Mouse (Mus musculus) WW6 (cell line): ENCODE results near the gene Socs2.

Experiments
- DNase-seq: peaks from one replicate; pipeline ENCODE4 v3.0.0-alpha.2; 2013; ENCODE audit warnings: low read depth, low spot score

The Socs2 gene

DNA sequence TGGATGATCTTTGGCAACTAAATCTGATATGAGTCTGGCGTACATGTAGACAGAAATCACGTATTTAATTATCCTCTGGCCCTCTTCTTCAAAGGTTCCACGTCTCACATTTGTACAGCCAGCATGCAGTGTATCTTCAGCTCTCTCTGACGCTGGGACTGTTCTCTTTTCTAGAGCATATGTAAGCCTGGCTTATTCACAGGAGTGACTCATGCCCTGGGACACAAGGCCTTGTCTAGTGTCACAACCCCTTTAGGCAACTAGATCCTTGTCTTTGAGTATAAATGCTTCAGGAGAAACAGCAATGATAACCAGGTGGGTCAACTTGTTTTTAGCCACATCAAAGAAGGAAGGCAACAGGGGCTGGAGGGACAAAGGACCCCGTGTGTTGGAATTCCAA is 5.7 kb upstream of the Socs2 start:
- DNase-seq, result no peak

DNA sequence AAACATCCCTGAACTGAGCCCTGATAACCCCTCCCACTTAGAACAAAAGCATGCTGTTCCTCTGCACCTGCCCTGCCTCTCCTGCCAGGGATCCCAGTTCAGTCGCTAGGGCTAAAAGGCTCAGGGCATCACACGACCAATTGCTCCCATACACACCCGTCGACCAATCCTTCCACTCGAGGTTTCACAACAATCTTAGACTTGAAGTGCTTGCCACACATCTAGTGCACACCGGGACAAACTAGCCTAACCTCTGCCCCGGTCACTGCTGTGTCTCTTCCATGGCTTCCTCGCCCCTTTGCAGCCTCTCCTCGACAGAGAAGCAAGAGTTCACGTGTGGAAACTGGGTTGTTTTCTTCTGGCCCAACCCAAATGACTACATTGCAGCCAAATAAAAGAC is 3.3 kb upstream of the Socs2 start:
- no peak for DNase-seq

DNA sequence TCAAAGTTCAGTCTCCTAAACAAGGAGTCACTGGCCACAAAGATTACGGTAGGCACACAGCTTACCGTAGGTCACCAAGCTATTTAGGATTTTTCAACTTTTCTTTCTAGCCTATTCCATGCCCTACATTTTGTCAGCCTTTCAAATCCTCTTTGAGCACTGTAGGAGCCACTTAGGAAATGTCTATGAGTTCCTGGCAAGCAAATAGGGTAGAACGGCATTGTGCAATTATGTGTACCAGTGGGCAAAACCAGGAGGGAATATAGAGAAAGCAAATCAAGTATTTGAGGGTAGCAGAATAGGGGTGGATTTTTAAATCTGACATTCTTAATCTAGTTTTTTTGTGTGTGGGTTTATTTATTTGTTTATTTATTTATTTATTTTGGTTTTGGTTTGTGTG is 2.7 kb upstream of the Socs2 start:
- DNase-seq, result no peak

DNA sequence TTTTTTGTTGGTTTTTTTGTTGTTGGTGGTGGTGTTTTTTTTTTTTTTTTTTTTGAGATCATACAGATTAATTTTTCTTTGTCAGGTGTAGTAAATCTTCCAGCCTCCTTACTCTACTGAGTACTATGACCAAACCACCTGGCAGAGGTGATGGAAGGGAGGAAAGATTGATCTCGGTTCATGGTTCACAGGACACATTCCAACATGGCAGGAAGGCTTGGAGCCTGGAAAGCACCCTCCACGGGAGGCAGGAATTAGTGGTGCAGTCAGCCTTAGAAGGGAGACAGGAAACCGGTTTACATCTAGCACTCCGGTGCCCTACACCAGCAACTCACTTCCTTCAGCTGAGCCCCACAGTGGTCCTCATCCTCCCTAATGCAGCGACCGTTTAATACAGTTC is 1.7 kb upstream of the Socs2 start:
- DNase-seq, result no peak

DNA sequence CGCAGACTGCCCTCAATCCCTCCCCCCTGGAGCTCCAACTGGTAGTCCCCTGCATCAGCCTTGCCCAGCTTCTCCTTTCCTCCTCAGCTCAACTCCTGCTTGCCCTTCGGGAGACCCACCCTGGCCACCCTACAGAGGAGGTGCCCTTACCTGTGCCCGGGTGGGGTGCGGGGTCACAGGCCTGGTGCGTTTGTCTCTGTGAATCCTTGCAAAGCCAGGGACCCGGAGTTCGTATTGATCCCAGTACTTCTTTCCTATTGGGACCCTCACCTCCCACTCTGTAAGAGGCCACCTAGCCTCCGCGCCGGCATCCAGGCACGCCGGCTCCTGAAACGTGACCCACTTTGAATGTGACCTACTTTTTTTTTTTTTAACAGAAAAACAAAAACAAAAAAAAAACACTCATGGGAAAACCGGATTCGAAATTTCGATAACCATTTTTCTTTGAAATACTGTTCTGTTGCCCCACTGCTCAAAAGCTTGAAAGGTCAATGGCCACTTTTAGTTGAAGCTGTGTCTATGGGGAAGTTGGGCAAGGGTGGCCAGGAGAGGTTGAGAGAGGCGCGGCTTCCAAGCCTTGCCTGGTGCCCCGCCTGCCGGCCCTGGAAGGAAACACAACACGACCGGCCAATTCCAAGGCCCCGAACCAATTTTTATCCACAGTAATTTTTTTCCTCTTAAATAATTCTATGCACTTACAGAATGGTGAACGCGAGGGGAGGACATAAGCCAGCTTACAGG is 686 bp upstream of the Socs2 start:
- DNase-seq, result no peak

DNA sequence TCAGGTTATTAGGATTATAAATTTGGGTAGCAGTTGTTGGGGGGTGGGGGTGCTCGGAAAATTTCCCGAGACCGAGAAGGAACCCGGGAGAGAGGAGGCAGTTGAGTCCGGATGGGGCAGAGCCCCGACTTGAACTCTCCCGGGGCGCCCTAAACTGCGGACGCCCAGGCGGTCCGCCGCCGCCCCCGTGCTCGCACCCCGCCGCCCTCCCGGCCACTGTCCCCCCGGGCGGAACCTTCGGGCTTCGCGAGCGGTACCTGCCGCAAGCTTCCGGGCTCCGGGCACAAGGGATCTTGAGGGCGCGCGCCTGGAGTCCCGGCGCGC is 657 bp downstream of the Socs2 start:
- no peak for DNase-seq

DNA sequence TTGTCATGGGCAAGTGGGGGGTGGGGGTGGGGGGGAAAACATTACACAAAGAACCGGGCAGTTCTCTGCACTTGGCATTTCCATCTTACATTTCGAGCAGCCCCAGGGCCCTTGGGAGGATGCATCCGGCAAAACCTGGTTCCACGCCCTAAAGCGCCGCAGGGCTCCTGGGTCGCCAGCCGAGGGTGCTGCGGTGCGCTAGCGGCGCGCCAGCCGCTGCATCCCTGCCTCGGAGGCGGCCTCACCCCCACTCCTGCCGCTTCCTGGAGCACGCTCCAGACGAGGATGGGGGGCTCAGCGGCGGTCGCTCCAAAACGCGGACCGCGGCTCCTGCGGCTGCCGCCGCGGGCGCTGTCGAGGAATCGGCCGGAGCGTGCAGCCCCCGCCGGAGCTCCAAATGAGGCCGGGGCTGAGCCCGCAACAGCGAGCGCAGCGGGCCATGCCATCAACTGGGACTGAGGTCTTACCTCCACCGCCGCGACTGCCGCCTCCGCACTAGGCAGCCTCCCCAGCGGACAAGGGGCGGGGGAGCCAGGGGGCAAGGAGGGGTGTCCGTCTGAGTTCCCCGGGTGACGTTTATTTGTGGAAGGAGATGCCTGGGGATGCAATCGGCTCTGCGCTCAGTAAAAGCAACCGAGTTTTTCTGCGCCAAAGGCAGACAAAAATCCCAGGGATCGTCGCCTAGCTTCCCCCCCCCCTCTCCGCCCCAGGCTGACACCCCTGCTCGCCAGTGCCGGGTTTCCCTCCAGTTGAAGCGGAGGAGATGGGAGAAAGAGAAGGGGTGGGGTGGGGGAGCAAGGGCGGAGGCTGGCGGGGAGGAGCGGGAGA is 1.2 kb downstream of the Socs2 start:
- DNase-seq, result peak; percentile 78

DNA sequence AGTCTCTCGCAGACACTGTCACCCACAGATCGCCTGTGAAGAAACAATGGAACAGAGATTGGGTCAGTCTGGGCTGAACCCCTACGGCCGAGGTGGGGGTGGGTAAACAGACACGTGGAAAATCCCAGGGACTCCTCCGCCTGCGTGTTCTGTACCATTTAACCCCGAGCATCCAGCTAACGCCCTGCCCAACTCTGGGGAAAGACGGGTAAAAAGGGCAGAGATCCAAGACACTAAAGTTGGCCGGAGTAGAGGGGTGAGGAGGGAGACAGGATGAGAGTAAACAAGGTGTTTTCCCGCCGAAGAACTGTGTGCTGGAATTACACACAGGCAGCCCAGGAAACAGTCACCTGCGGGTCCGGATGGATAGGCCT is 1.8 kb downstream of the Socs2 start:
- DNase-seq, result no peak

DNA sequence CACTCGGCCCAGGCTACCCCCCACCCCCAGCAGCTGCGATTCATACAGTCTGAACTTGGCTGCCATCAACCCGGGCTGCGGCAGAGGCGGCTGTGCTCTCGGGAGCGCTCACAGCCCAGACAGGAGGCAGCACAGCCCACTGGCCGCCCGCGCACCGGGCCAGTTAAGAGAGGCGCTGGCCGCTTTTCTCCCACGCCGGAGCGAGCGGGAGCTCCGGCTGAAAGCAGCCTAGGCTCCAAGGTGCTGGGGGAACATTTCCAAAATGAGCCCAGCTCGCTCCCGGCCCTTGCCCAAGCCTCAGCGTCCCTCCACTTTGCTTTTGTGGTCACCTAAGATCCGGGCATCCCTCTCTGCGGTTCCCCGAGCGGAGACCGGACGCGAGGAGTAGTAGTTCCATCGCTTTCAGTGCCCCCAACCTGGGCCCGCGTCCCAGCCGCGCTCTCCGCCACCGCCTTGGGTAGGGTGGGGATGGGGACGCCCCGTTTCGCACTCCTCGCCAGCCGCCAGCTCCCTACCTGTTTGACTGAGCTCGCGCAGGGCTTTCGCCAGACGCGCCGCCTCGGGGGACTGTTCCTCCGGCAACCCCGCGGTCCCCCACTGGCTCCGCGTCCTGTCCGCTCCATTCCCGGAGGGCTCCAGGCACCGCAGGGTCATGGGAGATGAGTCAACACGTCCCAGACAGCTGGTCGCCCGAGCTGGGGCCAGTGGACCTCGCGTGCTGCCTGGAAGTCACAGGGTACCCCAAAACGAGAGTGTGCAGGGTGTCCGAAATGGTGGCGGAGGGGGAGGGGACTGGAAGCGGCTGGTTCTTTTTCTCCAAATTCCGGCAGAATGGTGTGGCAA is 2.4 kb downstream of the Socs2 start:
- no peak for DNase-seq

DNA sequence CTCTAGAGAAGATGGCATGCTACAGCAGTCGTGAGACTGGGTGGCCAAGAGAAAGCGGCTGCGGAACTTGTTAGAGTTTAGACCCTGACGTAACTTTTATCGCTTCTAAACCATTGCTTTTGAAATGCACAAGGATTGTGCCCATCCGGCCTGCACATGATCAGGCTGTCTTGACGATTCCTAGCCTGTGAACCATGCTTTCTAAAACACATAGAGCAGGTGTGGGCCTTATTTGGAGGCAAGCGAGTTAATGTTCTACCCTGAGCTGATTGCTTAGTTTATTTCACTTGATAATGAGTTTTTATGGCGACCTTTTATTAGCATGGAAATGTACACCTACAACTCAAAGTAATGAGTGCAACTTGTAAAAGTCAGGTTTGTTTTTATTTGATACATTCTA is 5.8 kb downstream of the Socs2 start:
- no peak for DNase-seq

DNA sequence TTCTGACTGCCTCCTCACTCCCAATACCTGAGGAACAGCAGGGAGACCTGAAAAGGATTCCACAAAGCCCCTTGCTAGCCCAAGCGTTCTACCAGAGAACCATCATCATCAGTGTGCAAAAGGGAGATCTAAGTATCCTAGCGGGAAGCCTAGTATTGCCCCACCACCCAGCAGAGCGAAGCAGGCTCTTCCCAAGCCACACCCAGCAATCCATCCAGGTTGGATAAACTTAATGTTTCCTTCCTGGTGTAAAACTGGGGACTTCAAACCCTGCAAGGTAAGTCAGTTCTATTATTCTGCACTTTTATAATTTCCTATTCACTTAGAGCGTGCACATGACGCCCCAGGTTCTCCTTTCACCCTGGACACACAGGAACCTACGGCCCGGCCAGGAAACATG is 6.3 kb downstream of the Socs2 start:
- no peak for DNase-seq

DNA sequence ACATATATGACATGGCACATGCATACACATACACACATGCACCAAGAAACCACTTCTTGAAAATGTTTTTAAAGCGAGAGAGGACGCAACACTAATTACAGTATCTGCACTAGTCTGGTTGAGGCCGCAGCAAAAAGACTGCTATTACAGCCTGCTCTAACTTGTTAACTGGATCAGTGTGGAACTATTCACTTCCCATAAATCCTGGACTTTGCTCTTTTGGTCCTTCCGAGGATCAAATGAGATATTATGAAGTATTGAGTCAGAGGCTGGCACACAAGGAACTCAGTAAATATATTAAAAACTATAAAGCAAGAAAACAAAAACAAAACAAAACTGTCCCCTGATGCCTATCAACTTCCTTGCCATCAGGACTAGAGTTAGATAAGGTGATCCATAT is 6.8 kb downstream of the Socs2 start:
- DNase-seq, result no peak

DNA sequence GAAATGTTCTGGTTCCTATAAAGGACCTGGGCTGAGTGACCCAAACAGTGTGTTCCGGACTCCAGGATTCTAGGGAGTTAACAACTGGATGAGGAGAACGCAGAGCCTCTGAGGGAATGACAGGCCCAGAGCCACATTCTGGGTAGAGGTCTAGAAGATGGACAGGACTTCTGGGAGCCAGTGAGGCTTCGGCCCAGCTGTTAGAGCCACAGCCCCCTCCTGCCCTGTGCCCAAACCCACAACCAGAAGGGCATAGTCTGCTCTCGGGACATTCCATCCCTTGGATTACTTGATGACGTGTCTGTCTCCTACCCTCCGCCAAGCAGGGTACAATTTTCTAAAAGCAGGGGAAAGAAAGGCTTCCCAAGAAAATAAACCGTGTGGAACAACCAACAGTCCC is 7.8 kb downstream of the Socs2 start:
- DNase-seq, result no peak

DNA sequence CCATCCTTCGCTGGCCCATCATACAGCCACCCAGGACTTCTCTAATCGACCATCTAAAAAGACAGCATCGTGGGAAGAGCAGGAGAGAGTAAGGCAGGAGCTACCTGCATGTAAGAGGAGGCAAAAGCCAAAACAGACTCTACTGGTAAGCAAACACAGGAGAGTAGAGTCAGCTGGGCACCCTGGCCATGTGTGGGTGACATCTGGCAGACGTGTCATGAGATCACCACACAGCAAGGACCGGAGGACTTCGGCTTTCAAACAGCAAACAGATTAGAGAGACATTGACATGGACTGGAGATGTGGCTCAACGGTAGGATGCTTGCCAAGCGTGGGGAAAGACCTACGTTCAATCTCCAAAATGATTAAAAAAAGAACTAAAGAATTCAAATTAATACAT is 8.5 kb downstream of the Socs2 start:
- no peak for DNase-seq

DNA sequence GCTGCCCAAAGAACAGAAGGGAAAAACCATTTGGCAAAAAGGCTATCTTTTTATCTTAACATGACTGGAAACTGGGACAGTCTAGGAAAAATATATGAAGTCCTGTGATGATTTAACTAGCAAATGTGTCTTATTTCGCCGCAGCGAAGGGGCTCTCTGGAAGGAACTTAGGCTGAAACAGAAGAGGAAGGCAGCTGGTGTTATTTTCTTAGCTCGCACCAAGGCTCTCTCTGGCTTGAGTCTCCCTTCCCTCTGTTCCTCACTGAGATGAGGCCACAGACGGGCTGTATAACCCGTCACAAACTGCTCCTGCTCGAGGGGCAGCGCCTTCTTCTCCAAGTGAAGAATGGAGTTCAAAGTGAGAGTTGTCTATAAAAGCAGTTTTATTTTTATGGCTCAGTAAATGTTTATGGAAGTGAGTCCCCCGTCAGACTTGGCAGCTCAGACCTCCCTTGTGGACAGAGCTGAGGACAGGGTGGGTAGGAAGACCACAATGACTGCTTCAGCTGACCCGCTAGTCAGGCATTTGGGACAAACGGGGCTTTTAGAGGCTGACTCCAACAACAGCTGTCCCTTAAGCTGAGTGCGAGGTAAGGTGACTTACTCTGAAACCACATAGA is 9.3 kb downstream of the Socs2 start:
- DNase-seq, result no peak

DNA sequence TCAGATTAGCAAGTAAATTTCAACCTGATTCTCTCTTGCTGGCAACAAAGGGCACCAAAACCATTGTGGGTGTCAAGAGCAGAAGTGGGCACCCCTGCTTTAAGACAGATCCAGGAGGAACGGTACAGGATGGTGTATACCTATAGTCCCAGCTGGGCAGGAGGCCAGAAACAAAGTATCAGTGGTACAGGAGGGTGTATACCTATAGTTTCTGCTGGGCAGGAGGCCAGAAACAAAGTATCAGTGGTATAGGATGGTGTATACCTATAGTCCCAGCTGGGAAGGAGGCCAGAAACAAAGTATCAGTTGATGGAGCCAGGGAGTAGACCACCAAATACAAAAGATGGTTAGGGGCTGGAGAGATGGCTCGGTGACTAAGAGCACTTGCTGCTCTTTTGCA is 12.2 kb downstream of the Socs2 start:
- DNase-seq, result no peak

DNA sequence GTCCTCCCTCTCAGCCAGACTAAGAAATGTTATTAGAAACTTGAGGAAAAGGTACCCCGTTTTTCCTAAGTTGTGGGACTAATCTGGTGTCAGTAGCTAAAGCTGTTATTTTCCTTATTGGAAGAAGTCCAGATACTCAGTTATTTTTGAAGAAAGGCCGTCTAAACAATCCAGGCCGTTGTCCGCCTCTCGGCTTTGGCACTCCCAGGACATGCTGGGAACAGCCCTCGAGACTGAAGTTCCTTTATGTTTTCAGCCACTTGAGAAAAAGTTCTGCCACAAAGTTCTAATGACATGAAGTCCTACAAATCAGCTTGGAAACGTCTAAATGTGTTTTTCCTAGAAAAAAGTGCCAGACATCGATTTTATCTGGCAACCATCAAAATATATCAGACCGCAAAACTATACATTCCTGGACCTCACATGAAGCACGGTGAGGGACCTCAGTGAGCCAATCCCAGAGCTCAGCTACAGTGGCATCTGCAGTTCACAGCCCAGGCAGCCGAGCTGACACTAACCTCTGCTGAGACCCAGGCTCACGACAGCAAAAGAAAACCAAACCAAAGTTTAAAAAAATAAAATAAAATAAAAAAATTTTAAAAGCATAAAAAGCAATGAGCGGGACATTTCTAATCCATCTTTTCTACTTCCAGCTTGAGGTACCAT is 17.2 kb downstream of the Socs2 start:
- no peak for DNase-seq

DNA sequence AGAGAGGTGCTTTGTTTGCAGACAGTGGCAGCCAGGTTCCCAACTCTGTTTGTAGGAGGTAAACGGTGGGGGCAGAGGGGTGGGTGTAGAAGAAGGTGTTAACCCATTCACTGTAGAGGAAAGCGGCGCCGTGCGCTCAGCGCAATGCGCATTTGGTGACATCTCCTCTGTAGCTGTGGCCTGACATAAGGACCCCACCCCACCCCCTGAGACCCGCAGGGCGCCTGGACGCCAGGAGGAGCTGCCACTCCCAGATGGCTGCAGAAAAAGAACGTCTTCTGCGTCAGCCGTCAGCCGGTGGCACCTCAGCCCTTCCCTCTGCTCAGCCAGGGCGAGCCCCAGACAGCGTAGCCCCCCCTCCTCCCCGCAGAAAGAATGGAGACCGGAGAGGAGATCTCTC is 18.5 kb downstream of the Socs2 start:
- DNase-seq, result no peak

DNA sequence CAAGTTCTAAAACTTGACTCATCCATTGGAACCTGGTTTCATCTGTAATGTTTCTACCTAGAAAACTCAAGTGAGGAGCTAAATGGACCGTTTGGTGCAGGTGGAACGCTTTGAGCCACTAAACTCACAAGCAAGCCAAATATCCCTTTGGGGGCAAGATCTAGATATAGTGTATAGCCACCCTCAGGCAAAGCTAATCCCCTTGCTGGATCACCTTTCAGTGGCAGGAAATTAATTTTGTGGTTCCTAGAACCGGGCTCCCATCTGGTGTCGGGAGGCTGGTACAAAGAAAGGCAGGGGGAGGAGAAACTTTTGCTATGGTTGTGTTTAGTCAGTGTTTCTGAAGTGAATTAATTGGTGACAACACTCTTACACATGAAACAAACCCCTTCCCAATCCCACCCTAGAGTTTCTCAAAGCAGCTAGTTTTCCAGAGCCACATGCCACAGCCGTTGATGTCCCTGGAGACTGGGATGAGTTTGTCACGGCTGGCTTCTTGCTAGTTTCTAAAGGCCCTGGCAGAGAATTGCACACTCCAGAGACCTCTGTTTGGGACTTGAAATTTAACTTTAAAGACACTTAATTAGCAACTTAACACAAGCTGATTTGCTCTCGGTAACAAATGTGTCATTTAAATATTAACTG is 19.7 kb downstream of the Socs2 start:
- DNase-seq, result no peak

DNA sequence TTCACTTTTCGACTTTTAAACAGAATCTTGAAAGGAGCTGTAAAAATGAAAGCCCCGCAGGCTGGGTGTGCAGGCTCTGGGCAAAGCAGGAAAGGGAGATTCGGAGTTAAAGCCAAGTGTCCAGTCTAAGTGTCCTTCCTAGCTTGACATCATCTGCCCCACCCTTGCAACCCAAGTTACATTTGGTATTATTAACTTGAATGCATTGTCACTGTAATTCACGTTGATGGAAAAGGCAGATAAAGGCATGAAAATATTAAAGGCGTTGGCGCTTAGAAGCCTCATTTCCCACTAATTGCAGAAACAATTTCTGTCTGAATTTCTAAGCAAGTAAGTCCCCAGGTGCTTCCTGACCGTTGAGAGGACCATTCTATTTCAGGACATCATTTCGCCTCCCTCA is 20.6 kb downstream of the Socs2 start:
- no peak for DNase-seq
